8 mouse cellular contexts compared by ENCODE assay signal in genomic region chr4:116685402-116686061, GRCm38 (mm10). TPM values are rescaled to one million over a fixed set of nuclear protein-coding genes. Genes with fewer than 3 reads are reported as not detected.
A peak's percentile ranks its signal among the peaks of the same experiment; 100 is the strongest.
DNase-seq lines count a peak whose midpoint lies in the region; ATAC-seq and TF ChIP-seq lines count a peak whose summit lies in the region.

TSS of gene Prdx1 (plus strand) at chr4:116685544.

- CTCF ChIA-PET in Patski (lab: Charles Lee) = interaction anchor here (0.8 to 1.6 kb wide), 5 partner anchors 9 to 103 kb away, joined by 3 to 4 read pairs (median 3); no protein-coding TSS in a partner anchor

- H3K4me2 ChIP-seq in hindbrain, embryonic 14.5 days (replicated peaks) = peak within 1 kb of the TSS; percentile 75

- peaks cover 6% of the 10 kb centered on the region; the same call in 1 of the 2 replicates for H3K4me1 ChIP-seq in hindbrain, embryonic 14.5 days (replicated peaks; ENCODE audit: control insufficient read depth, insufficient read depth, low read length)

- H3K9me3 ChIP-seq in hindbrain, embryonic 14.5 days (ENCODE audit: control insufficient read depth, low read length) = no peaks in the 10 kb centered on the region

- peak within 1 kb of the TSS; percentile 61 for H3K9ac ChIP-seq in hindbrain, embryonic 14.5 days

- TF ChIP-seq CTCF in Patski (IDR thresholded peaks at IDR 0.05) = peak; percentile 64

- DNase-seq in Patski (ENCODE audit: low read depth, low spot score) = peak; percentile 58
- DNase-seq in cerebellum, postnatal 14 days = peak; percentile 91 to 96
- peak; percentile 90 for DNase-seq in frontal cortex, postnatal 25 days (ENCODE audit: low spot score in 2 of 2)
- peak; percentile 89 for DNase-seq in hindbrain, embryonic 14.5 days (ENCODE audit: low spot score)
- peak; percentile 88 to 89 for DNase-seq in layer of hippocampus, postnatal 36 days
- peak; percentile 95 for DNase-seq in lung, postnatal 36 days
- peak; percentile 97 for DNase-seq in retina, postnatal 1 day
- DNase-seq in urinary bladder, adult 18-20 months (ENCODE audit: low spot score in 2 of 2) = peak; percentile 93 to 96

- peak within 1 kb of the TSS; percentile 82 for H3K27ac ChIP-seq in hindbrain, embryonic 14.5 days

- in situ Hi-C loops in Patski (cut with MboI; ENCODE audit: low pct_unique_long_range_greater_than_20kb) = no loop called here

- peaks cover 12% of the 10 kb centered on the region; the same call in 1 of the 2 replicates for H3K36me3 ChIP-seq in hindbrain, embryonic 14.5 days (replicated peaks; ENCODE audit: control insufficient read depth, insufficient read depth)

- ATAC-seq in Patski = peak; percentile 66
- peak; percentile 94 for ATAC-seq in hindbrain, embryonic 14.5 days (ENCODE audit: low FRiP score)

- POLR2A ChIA-PET in Patski (lab: Charles Lee) = interaction anchor here (0.8 to 2.5 kb wide), 9 partner anchors 9 to 40 kb away, joined by 3 to 6 read pairs (median 4); partner anchors contain the start of genes Akr1a1 and Ccdc163

- peak within 1 kb of the TSS; percentile 57 for H3K4me3 ChIP-seq in hindbrain, embryonic 14.5 days (replicated peaks; ENCODE audit: low read length)

- no peaks in the 10 kb centered on the region for H3K27me3 ChIP-seq in Patski
- H3K27me3 ChIP-seq in hindbrain, embryonic 14.5 days (ENCODE audit: control insufficient read depth, insufficient read depth, low read length) = no peaks in the 10 kb centered on the region

- under 1% methylated on average over 56 of the region's 56 CpGs for WGBS in hindbrain, embryonic 14.5 days

RNA-seq across cellular contexts. Expression of gene Prdx1, which starts in this region (rescaled TPM):
- polyA plus RNA-seq in Patski (2021) = 538 TPM
- polyA plus RNA-seq in hindbrain, embryonic 14.5 days (2014; fragmentation: Nextera tagmentation; extraction: Ambion mirVana) = 432 and 436 TPM in 2 replicates
- 100 to 1,000 TPM; 148 to 168 TPM for total RNA-seq in layer of hippocampus, postnatal 36 days (2021)

Comparison
In these comparisons a context has a peak if more than half of its experiments do, and no peak if none do; other contexts are left out.
1. Peak in every context shown above with its lines: DNase-seq, ATAC-seq, H3K4me3 ChIP-seq and H3K27ac ChIP-seq.